Mouse (Mus musculus) neural tube, embryonic 10.5 days (tissue): ENCODE data around the gene Myl3.

Source experiments
- DNase-seq: peaks from one replicate; pipeline ENCODE4 v3.0.0-alpha.2; 2017; ENCODE audit warnings: low spot score; ENCODE audit errors: extremely low spot score

Gene Myl3

GRCm38 (mm10) chr9:110741711-110742294 is at the start of gene Myl3:
Myl3 (plus strand) TSS chr9:110741861.
- no peak for DNase-seq

DNA sequence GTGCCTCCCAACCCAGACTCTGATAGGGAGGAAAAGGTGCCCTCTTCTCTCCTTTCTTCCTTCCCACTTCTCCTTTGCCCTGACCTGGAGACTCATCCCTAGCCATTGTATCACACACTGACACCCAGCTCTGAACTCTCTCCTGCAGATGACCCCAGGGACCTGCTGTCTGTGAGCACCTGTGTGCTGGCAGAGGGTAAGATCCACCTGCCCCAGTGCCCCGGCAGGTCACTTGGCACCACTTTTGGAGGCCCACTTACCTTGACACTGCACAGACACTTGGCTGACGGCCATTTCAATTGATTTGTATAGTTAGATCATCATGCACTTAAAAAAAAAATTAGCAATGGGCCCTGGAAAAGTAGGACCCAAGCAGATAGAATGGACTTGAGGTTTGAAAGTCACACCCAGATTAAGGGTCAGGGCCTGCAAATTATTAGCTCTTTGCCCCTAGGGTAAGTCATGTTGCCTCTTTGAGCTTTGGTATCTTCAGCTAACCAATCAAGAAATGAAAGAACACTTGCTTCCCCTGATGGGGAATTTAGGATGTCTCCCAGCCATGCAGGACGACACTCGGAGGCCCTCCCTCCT is 46.4 kb upstream of the Myl3 start:
- DNase-seq: no peak

GRCm38 (mm10) chr9:110696427-110696826 is 45.2 kb upstream of the Myl3 start:
- DNase-seq: no peak

DNA sequence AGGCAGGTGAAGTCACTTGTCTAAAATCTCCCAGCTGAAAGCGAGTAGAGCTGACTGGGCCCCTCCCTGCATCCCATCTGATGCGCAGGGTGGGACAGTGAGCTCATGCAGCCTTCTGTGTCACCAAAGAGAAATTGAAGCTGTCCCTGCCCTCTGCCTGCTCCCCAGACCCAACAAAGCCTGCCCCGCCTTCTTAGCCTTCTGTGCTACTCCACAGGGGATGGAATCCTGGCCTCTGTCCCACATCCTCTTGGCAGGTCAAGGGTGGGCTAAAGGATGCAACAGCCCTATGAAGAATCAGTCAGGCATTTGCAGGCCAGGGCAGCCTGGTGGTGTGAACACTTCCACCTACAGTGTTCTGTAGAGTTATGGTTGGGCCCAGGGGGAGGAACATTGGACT is 44.2 kb upstream of the Myl3 start:
- no peak for DNase-seq

DNA sequence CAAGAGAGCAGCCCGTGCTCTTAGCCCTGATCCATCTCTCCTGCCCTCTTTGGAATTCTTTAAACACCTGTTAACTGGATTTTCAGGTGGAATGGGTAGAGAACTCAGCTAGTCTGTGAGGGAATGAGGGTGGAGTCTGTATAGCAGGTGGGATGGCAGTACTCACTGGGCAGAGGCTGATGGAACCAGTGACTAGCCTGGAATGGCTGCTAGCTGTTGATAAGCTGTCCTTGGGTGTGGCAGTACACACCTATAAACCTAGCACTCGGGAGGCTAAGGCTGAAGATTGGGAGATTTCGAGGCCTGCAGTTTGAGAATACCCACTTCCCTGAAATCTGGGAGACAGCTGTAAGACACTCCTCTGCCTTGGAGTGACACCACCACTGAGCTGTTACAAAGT is 42.1 kb upstream of the Myl3 start:
- no peak for DNase-seq

DNA sequence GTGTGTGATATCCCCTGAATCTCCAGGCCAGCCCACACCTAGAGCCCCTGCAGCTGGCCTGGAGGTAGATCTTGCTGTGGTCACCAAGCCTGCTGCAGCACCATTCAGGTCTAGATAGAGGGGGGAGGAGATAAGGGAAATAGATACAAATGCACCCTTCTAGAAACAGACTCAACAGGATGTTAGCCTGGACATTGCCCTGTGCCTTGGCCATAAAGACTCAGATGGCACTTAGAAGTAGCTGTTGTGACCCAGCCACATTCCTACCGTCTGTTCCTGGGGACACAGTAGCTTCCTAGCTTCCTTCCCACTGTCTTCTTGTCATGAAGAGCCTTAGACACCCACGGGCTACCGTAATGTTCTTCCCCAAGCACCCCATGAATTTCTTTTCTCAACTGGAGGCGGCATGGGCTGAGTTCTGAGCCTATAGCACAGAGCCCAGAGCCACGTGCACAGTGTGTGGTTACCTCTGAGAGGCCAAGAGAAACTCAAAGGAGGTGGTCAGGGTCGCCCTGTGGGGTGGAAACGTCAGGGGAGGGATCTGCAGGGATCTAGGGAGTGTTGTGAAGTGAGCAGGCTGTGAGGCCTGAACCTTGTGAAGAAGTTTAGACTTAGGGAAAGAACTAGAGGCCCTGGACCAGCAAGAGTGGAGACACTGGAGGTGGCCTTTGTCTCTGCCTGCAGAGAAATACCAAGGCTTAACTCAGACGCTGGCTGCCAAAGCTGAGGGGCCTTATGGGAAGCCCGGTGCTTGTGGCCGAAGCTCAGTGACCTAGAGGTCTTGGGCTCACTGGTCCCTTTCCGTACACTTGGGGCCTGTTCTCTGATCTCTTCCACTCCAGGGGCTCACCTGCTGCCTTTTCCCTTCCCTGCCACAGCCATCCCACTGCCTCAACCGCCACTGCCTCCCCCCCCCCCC is 40.3 kb upstream of the Myl3 start:
- no peak for DNase-seq

- DNase-seq: no peak
Measured at GRCm38 (mm10) chr9:110702848-110703247, 38.8 kb upstream of the Myl3 start.

DNA sequence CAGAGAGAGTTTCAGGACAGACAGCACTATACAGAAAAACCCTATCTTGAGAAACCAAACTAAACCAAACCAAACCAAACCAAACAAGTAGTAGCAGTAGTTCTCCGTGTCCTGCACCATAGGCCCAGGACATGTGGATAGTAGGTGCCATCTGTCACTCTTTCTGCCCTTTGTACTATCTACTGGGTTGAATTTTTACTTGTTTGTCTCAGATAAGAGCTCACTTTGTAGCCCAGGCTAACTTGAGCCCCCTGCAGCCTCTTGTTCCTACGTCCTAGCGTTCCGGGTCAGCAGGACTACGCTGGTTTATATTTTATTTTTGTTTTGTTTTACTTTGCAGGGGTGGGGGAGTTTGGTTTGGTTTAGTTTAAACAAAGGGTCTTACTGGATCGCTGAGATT is 37.7 kb upstream of the Myl3 start:
- no peak for DNase-seq

DNA sequence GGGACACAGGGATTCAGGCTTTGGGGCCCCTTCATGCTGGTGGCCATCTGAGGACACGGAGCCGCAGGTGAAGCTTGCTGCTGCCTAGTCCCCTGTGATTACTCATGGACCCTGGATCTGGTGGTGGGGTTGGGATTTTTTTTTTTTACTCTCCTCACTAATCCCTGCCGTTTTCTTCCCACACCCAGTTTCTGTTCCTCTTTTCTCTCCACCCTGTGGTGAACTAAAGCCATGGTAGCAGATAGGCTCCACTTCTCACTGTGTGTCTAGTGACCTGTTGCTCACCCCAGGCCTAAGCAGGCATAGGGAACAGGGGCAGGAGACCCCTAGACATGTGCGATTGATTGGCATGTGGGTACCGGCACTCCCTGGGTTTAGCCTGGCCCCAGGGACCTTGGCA is 34.9 kb upstream of the Myl3 start:
- DNase-seq: no peak

DNA sequence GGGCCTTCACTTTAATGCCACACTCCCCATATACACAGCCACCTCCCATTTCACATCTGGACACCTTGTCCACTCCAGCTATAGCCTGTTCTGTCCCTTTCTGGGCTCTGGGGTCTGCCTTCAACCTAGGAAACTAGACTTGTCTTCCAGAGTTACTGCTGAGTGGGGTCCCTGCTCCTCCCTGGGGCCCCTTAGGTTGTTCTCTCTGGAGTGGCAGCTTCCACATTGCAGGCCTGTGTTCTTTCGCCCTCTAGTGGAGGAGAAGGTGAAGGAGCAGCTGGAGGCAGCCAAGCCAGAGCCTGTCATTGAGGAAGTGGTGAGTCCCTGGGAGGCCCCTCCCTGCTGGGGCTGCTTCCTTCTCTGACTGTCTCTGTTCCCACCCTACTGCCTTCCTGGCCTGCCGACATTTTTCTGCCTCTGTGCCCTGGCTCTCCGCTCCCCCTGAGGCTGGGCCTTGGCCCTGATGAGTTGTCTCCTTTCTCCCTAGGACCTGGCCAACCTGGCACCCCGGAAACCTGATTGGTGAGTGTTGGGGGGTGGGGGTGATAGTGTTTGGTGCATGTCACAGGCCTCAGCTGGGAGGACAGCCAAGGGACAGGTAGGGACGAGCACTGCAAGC is 31.9 kb upstream of the Myl3 start:
- peak; percentile 73 for DNase-seq

GRCm38 (mm10) chr9:110711532-110711931 is 30.1 kb upstream of the Myl3 start:
- no peak for DNase-seq

GRCm38 (mm10) chr9:110711996-110712395 is 29.7 kb upstream of the Myl3 start:
- no peak for DNase-seq

- DNase-seq: no peak
Measured at GRCm38 (mm10) chr9:110712545-110712944, 29.1 kb upstream of the Myl3 start.

DNA sequence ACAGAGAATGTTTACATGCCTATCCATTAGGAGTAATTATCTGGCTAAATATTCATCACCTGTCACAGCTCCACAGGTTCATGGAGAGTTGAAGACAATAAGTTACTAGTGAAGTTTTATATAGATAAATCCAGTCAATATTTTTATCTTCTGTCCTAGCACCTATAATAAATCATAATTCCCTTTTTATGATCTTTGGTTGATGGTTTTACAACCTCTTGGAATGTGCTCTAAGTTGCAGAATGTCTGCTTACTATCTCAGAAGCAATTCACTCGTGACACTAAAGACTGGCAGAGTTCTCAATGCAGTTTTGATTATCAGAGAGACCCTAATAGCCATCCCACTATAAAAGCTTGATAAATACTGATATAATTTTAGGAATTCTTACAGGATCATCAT is 28.3 kb upstream of the Myl3 start:
- no peak for DNase-seq

DNA sequence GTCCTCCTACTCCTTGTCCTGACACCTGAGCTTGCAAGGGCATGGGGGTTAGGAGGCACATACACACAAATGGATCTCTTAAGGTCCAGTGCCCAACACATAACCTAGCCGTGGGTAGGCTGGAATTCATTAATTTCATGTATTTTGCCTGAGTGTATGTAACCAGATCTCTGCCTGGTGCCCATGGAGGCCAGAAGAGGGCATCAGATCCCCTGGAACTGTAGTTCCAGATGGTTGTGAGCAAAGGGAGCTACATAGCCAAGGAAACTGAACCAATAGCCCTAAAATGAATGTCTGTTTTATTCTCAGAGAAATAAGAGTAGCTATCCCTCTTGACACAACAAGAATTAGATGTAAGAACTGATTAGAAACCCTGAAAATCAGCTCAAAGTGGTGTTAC is 26.2 kb upstream of the Myl3 start:
- DNase-seq: no peak

DNA sequence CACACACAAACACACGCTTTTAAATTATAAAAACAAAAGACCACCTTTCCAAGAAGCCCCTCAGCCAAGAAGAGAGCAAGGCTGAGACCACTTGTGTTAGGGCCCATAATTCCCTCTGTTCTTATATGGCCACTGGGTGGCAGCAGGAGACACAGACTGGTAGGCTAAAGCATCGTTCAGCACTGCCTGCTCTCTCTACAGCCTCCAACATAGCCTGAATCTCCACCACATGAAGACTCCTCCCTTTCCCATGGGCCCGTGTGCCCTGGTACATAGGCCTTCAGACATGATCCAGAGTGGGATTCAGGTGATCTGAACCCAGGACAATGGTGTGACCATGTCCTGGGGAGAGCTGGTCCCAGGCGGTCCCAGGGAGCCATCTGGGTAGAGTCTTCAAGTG is 24.9 kb upstream of the Myl3 start:
- DNase-seq: peak; percentile 57

GRCm38 (mm10) chr9:110718071-110718470 is 23.6 kb upstream of the Myl3 start:
- DNase-seq: no peak

DNA sequence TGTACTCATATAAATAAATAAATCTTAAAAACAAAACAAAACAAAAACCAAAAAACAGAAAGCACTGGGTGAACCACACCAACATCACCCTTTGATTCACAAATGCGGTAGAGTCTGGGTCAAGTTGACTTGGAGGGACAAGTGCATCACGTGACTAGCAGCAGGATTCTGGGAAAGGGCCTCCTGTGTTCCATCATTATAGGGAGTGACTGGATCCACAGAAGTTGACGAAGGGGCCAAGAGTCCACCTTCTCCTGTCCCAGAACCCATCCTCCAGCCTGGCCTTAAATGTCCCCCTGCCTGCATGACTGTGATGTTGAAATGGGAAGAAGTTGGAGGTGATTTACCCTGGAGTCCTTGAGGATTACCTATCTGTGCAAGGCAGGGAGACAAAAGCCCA is 22.9 kb upstream of the Myl3 start:
- no peak for DNase-seq

GRCm38 (mm10) chr9:110719977-110720376 is 21.7 kb upstream of the Myl3 start:
- no peak for DNase-seq

GRCm38 (mm10) chr9:110722060-110722459 is 19.6 kb upstream of the Myl3 start:
- DNase-seq: no peak

DNA sequence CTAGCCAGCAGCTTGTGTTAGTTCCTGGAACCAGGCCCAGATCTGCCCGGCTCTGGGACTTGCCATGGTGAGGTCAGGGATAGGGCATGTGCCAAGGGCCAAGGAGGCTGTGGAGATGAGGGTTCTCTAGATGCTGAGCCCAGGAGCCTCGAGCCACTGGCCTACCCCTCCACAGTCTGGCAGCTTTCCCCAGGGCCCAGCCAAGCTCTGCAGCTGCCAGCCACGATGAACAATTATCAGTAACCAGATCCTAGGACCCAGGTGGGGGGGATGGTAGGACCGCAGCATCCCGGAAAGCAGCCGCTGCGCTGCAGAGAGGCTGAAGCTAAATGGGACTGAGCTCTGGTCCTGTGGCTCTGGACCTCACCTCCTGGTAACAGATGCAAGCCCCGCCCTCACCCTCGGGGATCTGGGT is 15.9 kb upstream of the Myl3 start:
- no peak for DNase-seq

DNA sequence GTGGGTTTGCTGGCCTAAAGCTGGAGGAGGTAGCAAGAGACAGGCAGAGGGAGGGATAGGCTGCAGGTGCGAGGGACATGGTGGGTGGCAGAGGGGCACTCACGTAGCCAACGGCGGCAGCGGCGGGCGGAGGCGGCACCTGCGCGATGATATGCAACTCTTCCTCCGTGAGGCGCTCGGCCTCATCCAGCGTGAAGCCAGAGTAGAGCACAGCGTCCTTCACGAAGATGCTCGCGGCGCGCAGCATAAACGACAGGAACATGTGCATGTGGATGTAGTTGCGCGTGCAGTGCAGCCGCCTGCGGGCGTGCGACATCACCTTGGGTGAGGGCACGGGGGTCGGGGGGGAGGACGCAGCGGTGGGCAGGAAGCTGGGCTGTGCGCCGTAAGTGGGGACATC is 14.8 kb upstream of the Myl3 start:
- DNase-seq: no peak
